Comparison of ENCODE assay signal across 23 mouse cellular contexts in genomic region chr2:26600664-26601063, GRCm38 (mm10). TPM values are rescaled to one million over a fixed set of nuclear protein-coding genes. Genes with fewer than 3 reads are reported as not detected.
DNase-seq lines count a peak whose midpoint lies in the region; ATAC-seq and TF ChIP-seq lines count a peak whose summit lies in the region.
"Had no signal": no experiment of that assay in that cellular context is flagged by ENCODE, and none has a peak within 500 bp of the region (broad histone marks: within the 10 kb centered on the region; RNA-seq: fewer than 3 reads in every experiment).

No protein-coding gene starts in this region.

- intact Hi-C loops in gastrocnemius, adult 2 months (cut with DNase I), result no loop called here

- no peak overlapping the region for H3K4me2 ChIP-seq in intestine, postnatal 0 days (replicated peaks; ENCODE audit: low read depth)
- peak overlapping the region; percentile 53 for H3K4me2 ChIP-seq in liver, postnatal 0 days (ENCODE audit: low read depth, low read length)
- H3K4me2 ChIP-seq: heart, embryonic 12.5 days; hindbrain, embryonic 15.5 days; lung, embryonic 14.5 days had no signal

- H3K4me3 ChIP-seq in gastrocnemius, adult 2 months, result no peak overlapping the region
- no peak overlapping the region for H3K4me3 ChIP-seq in ES-Bruce4 (ENCODE audit: low read depth, low read length)
- H3K4me3 ChIP-seq in intestine, postnatal 0 days (ENCODE audit: low read depth, low read length), result no peak overlapping the region
- H3K4me3 ChIP-seq in liver, postnatal 0 days (ENCODE audit: low read depth, low read length), result no peak overlapping the region
- H3K4me3 ChIP-seq: embryonic facial prominence, embryonic 10.5 days; heart, embryonic 12.5 days; hindbrain, embryonic 15.5 days; left cerebral cortex, adult 2 months had no signal

- TF ChIP-seq EP300 in ES-Bruce4 (IDR thresholded peaks at IDR 0.05; ENCODE audit: insufficient read depth, low read depth, low read length), result peak; percentile 73; the same call in 1 of the 2 replicates
- TF ChIP-seq EP300 in liver, postnatal 0 days (IDR thresholded peaks at IDR 0.05; ENCODE audit: low read depth), result peak; percentile 87

- no peaks in the 10 kb centered on the region for H3K4me1 ChIP-seq in ES-Bruce4 (ENCODE audit: control insufficient read depth, insufficient read depth, low read length)
- 0 out of 2 replicates have a peak, but pooled peaks cover 5% of the 10 kb centered on the region for H3K4me1 ChIP-seq in intestine, postnatal 0 days (replicated peaks; ENCODE audit: control insufficient read depth, insufficient read depth, low read length)
- peaks cover 41% of the 10 kb centered on the region for H3K4me1 ChIP-seq in liver, postnatal 0 days (ENCODE audit: insufficient read depth)

- H3K9ac ChIP-seq in ES-Bruce4 (ENCODE audit: low read depth, poor library complexity, severe bottlenecking), result no peak overlapping the region
- no peak overlapping the region for H3K9ac ChIP-seq in intestine, postnatal 0 days (ENCODE audit: low read depth, low read length)
- H3K9ac ChIP-seq in liver, postnatal 0 days (replicated peaks), result no peak overlapping the region; the same call in 1 of the 2 replicates
- H3K9ac ChIP-seq: heart, embryonic 12.5 days; hindbrain, embryonic 15.5 days; lung, embryonic 14.5 days had no signal

- no peaks in the 10 kb centered on the region for H3K9me3 ChIP-seq in ES-Bruce4 (replicated peaks; ENCODE audit: control insufficient read depth, insufficient read depth, low read length, poor library complexity, severe bottlenecking)
- H3K9me3 ChIP-seq in intestine, postnatal 0 days (ENCODE audit: control insufficient read depth), result no peaks in the 10 kb centered on the region
- no peaks in the 10 kb centered on the region for H3K9me3 ChIP-seq in liver, postnatal 0 days (ENCODE audit: low read length)
- H3K9me3 ChIP-seq: embryonic facial prominence, embryonic 10.5 days; heart, embryonic 12.5 days; hindbrain, embryonic 15.5 days had no signal

- H3K27me3 ChIP-seq in ES-Bruce4 (ENCODE audit: control insufficient read depth, insufficient read depth, low read length, poor library complexity, severe bottlenecking), result no peaks in the 10 kb centered on the region
- H3K27me3 ChIP-seq in intestine, postnatal 0 days (replicated peaks; ENCODE audit: control insufficient read depth, insufficient read depth, low read length), result no peaks in the 10 kb centered on the region
- no peaks in the 10 kb centered on the region for H3K27me3 ChIP-seq in liver, postnatal 0 days (ENCODE audit: insufficient read depth, low read length)
- H3K27me3 ChIP-seq: heart, embryonic 12.5 days had no signal

- no peak for TF ChIP-seq POLR2A in ES-Bruce4 (IDR thresholded peaks at IDR 0.05; ENCODE audit: insufficient read depth, low read length)

- no peaks in the 10 kb centered on the region for H3K36me3 ChIP-seq in ES-Bruce4 (ENCODE audit: control insufficient read depth, insufficient read depth, low read length, poor library complexity, severe bottlenecking)
- peaks cover 11% of the 10 kb centered on the region; the same call in 1 of the 2 replicates for H3K36me3 ChIP-seq in intestine, postnatal 0 days (ENCODE audit: control insufficient read depth, insufficient read depth)
- H3K36me3 ChIP-seq in liver, postnatal 0 days (replicated peaks; ENCODE audit: insufficient read depth, low read length), result peaks cover 15% of the 10 kb centered on the region; the same call in 1 of the 2 replicates
- H3K36me3 ChIP-seq: embryonic facial prominence, embryonic 10.5 days; hindbrain, embryonic 15.5 days had no signal

- peak; percentile 2 for DNase-seq in gastrocnemius, adult 2 months
- no peak for DNase-seq in gastrocnemius, postnatal 4 days (ENCODE audit: low spot score in 2 of 2)
- peak; percentile 66 for DNase-seq in liver, postnatal 0 days
- DNase-seq in right cerebral cortex, postnatal 4 days, result no peak
- DNase-seq in heart, postnatal 4 days, result no peak
- DNase-seq: adrenal gland, postnatal 25 days; cerebellum, adult 18-20 months; heart, postnatal 14 days; layer of hippocampus, adult 9-11 months; lung, embryonic 14.5 days; lung, postnatal 4 days had no signal

- H3K27ac ChIP-seq in gastrocnemius, adult 2 months, result no peak overlapping the region
- no peak overlapping the region for H3K27ac ChIP-seq in ES-Bruce4 (ENCODE audit: insufficient read depth, low read length)
- peak overlapping the region; percentile 75 for H3K27ac ChIP-seq in intestine, postnatal 0 days (ENCODE audit: low read depth, low read length)
- peak overlapping the region; percentile 96 for H3K27ac ChIP-seq in liver, postnatal 0 days (ENCODE audit: low read depth)
- H3K27ac ChIP-seq: embryonic facial prominence, embryonic 10.5 days; hindbrain, embryonic 15.5 days; left cerebral cortex, adult 2 months had no signal

- TF ChIP-seq CTCF in gastrocnemius, adult 2 months (IDR thresholded peaks at IDR 0.05), result no peak
- TF ChIP-seq CTCF in ES-Bruce4 (IDR thresholded peaks at IDR 0.05; ENCODE audit: low read depth, low read length), result no peak
- no peak for TF ChIP-seq CTCF in intestine, postnatal 0 days (IDR thresholded peaks at IDR 0.05; ENCODE audit: low read depth)
- no peak for TF ChIP-seq CTCF in liver, postnatal 0 days (IDR thresholded peaks at IDR 0.05; ENCODE audit: low read depth)

- ATAC-seq in intestine, postnatal 0 days, result no peak
- peak; percentile 73 for ATAC-seq in liver, postnatal 0 days

- WGBS in intestine, postnatal 0 days, result 48% methylated on average over 2 of the region's 2 CpGs
- 63% methylated on average over 2 of the region's 2 CpGs for WGBS in liver, postnatal 0 days (ENCODE audit: insufficient replicate concordance)

RNA-seq across cellular contexts. Expression of gene Agpat2, which starts 3.6 kb away (rescaled TPM):
- total RNA-seq in gastrocnemius, adult 2 months (2021), result 1 to 10 TPM; 2.8 to 7.3 TPM
- 10 to 100 TPM; 12.1 to 19.0 TPM for total RNA-seq in gastrocnemius, postnatal 4 days (2021)
- polyA plus RNA-seq in ES-Bruce4 (2011; ENCODE audit: insufficient read depth, insufficient read length, low read depth, missing spikeins), result 19.7 and 21.0 TPM in 2 replicates
- polyA plus RNA-seq in intestine, postnatal 0 days (2015; fragmentation: Nextera tagmentation; extraction: Ambion mirVana), result 124 and 128 TPM in 2 replicates
- 215 and 221 TPM in 2 replicates for polyA plus RNA-seq in liver, postnatal 0 days (2015; fragmentation: Nextera tagmentation; extraction: Ambion mirVana)
- total RNA-seq in heart, postnatal 4 days (2021), result 10 to 100 TPM; 23.9 to 25.4 TPM

RNA-seq across cellular contexts. Expression of gene Gm20532, which starts 14.2 kb away (rescaled TPM):
- total RNA-seq in gastrocnemius, adult 2 months (2021), result not detected
- total RNA-seq in gastrocnemius, postnatal 4 days (2021), result not detected
- polyA plus RNA-seq in ES-Bruce4 (2011; ENCODE audit: insufficient read depth, insufficient read length, low read depth, missing spikeins), result not detected in 2 replicates
- not detected in 2 replicates for polyA plus RNA-seq in intestine, postnatal 0 days (2015; fragmentation: Nextera tagmentation; extraction: Ambion mirVana)
- not detected in 2 replicates for polyA plus RNA-seq in liver, postnatal 0 days (2015; fragmentation: Nextera tagmentation; extraction: Ambion mirVana)
- not detected for total RNA-seq in heart, postnatal 4 days (2021)
- total RNA-seq: adrenal gland, postnatal 25 days; gastrocnemius, adult 18-20 months; granulocyte monocyte progenitor cell, adult 5-6 weeks; heart, postnatal 14 days; left cerebral cortex, adult 2 months; monocyte, adult 5-6 weeks had no signal
- polyA plus RNA-seq: embryonic facial prominence, embryonic 10.5 days; forebrain, embryonic 11.5 days; hindbrain, embryonic 15.5 days; limb, embryonic 11.5 days; lung, embryonic 14.5 days; neural tube, embryonic 11.5 days had no signal

RNA-seq across cellular contexts. Expression of gene Egfl7, which starts 20.9 kb away (rescaled TPM):
- 10 to 100 TPM; 34.4 to 53.7 TPM for total RNA-seq in gastrocnemius, adult 2 months (2021)
- 100 to 1,000 TPM; 132 to 141 TPM for total RNA-seq in gastrocnemius, postnatal 4 days (2021)
- 37.7 and 41.1 TPM in 2 replicates for polyA plus RNA-seq in ES-Bruce4 (2011; ENCODE audit: insufficient read depth, insufficient read length, low read depth, missing spikeins)
- 54.4 and 65.2 TPM in 2 replicates for polyA plus RNA-seq in intestine, postnatal 0 days (2015; fragmentation: Nextera tagmentation; extraction: Ambion mirVana)
- polyA plus RNA-seq in liver, postnatal 0 days (2015; fragmentation: Nextera tagmentation; extraction: Ambion mirVana), result 49.6 and 53.0 TPM in 2 replicates
- total RNA-seq in heart, postnatal 4 days (2021), result 100 to 1,000 TPM; 317 to 343 TPM
- total RNA-seq: monocyte, adult 5-6 weeks had no signal

RNA-seq across cellular contexts. Expression of gene Fam69b, which starts 27.6 kb away (rescaled TPM):
- total RNA-seq in gastrocnemius, adult 2 months (2021), result 1 to 10 TPM; 1.0 to 2.3 TPM
- total RNA-seq in gastrocnemius, postnatal 4 days (2021), result 1 to 10 TPM; 2.6 to 4.0 TPM
- polyA plus RNA-seq in ES-Bruce4 (2011; ENCODE audit: insufficient read depth, insufficient read length, low read depth, missing spikeins), result 4.9 and 5.3 TPM in 2 replicates
- 6.8 and 6.9 TPM in 2 replicates for polyA plus RNA-seq in intestine, postnatal 0 days (2015; fragmentation: Nextera tagmentation; extraction: Ambion mirVana)
- 0.48 and 0.56 TPM in 2 replicates for polyA plus RNA-seq in liver, postnatal 0 days (2015; fragmentation: Nextera tagmentation; extraction: Ambion mirVana)
- 1 to 10 TPM; 6.1 to 7.0 TPM for total RNA-seq in heart, postnatal 4 days (2021)
- total RNA-seq: monocyte, adult 5-6 weeks had no signal

Comparison
In these comparisons a context has a peak if more than half of its experiments do, and no peak if none do; other contexts are left out.
1. DNase-seq: peak in gastrocnemius, adult 2 months (single experiment) and liver, postnatal 0 days (single experiment); none in gastrocnemius, postnatal 4 days (0 of 2), right cerebral cortex, postnatal 4 days (single experiment) and heart, postnatal 4 days (single experiment).
2. H3K27ac ChIP-seq: peak in intestine, postnatal 0 days (single experiment) and liver, postnatal 0 days (single experiment); none in gastrocnemius, adult 2 months (single experiment) and ES-Bruce4 (single experiment).